Mouse (Mus musculus): ENCODE data around the gene Adat3.

The Adat3 gene

DNA sequence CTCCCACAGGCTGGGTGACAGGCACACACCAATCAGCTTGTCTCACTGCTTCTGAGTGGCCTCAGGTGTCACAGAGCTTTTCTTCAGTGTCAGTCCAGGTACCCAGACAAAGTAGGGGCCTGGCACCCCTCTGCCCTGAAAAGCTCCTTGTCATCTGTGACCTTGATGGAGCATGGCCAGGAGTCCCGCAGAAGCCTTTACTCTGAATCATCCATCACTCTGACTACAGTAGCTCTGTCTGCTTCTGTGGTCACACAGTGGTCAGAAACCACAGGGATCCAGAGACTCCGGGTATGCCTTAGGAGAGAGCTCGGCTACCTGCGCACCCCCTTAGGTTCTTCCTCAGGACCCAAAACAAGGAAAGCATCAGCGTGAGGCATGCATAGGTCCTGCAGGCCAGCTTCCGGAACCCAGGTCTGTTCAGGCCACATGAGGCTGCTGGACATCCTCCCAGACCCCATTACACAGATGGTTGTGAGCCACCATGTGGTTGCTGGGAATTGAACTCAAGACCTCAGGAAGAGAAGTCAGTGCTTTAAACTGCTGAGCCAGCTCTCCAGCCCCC lies 50.6 kb downstream of the Adat3 start:
- no peak for DNase-seq (ENCODE audit: low spot score)

DNA sequence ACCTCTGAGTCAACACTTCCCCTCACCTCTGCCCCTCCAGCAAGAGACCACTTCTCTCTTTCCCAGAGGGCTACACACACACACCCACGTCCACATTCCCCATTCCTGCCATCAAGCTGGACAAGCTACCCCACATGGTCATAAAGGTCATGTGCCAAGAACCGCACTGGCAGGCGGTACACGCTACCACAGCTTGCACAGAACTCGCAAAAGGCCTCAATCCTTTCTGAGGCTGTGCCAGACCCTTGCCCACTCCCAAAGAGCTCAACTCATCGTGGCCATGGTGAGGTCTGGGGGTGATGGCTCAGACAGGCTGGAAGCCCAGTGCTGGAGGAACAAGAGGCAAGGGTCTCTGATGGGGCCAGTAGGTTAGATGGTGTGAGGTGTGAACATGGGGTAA lies 52.2 kb downstream of the Adat3 start:
- no peak for DNase-seq (ENCODE audit: low spot score)

DNA sequence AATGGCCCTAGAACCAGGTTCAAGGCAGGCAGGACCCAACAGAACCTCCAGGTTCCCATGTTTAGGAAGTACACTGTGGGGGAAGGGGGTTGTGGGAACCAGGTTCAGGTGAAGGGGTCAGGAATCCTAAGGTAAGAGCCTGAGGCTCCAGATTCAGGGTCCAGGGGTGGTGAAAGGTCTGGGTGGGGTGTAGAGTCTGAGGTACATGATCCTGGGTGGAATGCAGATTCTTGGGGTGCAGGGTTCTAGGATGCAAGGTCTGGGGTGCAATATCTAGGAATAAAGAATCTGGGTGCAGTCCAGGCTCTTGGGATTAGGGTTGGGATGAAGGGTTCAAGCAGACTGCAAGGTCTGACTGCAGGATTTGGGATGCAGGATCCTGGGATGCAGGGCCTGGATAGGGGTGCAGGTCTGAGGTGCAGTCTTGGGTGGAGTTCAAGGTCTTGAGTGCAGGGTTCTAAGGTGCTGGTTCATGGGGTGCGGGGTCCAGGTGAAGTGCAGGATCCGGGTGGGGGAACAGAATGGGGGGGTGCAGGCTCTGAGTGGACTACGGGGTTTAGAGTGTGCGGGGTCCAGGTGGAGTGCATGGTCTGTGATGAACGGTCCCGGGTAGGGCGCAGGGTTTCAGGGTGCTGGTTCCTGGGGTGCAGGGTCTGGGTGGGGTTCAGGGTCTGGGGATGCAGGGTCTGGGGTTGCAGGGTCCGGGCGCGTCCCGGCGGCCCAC lies 52.9 kb downstream of the Adat3 start:
- DNase-seq (ENCODE audit: low spot score): no peak

DNA sequence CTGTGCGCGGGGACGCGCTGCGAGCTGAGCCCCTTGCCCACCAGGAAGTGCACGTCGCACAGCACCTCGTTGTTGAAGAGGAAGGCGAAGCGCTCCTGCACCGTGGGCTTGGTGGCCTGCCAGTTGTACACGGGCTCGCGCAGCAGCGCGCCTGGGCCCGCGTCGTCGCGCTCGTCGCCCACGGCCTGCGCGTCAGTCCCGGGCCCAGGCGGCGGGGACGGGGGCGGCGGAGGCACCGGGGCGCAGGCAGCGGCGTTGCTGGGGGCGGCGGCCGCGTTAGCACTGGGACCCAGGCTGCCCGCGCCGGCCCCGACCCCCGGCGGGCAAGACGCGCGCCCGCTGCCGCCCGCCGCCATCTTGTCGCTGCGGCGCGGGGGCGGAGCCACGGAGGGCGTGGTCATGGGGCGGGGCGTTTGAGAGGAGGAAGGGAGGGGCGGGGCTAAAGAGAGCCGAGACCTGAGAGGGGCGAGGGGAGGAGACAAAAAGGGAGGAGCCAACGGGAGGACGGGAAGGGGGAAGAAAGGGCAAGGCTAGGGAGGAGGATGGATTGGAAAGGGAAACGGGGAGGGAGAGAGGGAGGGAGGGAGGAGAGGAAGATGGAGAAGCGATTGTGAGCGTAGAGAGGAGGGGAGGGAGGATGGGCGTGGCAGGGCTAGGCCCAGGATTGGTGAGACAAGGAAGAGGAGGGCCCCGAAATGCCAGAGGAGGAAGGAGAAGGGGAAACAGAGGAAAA lies 53.6 kb downstream of the Adat3 start:
- DNase-seq (ENCODE audit: low spot score): peak; percentile 98

DNA sequence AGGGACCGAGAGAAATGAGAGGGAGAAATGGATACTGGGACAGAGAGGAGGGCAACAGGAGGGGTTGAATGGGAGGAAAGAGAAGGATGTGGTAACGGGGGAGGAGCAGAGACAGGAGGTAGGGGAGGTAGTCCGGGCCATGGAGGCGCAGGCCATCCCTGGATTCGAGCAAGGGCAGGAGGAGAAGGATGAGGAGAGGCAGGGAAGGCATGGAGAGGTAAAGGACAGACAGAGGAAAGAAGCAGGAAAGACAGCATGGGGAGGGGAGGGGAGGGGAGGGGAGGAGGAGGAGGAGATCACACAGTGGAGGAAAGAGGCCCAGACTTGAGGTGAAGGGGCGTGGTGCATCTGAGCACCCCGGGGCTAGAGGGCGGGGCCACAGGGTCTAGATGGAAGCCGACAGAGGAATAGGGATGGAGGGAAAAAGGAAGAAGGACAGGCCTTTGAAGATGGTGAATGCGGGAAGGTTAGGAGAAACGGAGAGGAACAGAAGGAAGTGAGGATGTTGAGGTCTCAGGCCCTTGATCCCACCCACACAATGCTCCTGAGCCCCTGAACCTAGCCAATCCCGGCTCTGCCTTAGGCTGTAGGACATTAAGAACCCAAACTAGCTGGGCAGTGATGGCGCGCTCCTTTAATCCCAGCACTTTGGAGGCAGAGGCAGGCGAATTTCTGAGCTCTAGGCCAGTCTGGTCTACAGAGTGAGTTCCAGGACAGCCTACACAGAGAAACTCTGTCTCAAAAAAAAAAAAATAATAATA lies 54.4 kb downstream of the Adat3 start, which contains the start of gene Btbd2:
Gene Btbd2 (minus strand): TSS at position 209 of the 761 bp plus-strand sequence.
- no peak for DNase-seq (ENCODE audit: low spot score)
